Mouse (Mus musculus): ENCODE measurements around the gene Asprv1.

DNA sequence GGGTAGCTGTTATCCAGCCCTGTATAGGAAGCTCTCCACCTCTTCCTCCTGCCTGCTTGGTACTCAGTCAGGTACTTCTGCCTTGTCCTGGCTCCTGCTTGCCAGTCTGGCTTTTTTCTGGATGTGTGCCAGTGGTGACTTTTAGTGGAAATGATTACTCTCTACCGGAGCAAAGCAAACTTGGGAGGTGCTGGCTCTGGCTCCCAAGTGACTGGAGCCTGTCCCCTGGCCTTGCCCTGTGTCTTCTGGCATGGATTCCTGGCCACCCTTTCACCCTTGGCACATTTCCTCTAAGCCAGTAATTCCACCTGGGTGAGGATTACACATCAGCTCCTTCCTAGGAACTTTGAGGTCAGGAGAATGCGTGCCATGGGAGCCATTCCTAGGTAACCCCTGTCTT lies 49.6 kb upstream of the Asprv1 start:
- TF ChIP-seq CTCF (IDR thresholded peaks at IDR 0.05; ENCODE audit: control insufficient read depth, insufficient read depth, low read length): no peak
- TF ChIP-seq POLR2A (IDR thresholded peaks at IDR 0.05; ENCODE audit: borderline replicate concordance, control insufficient read depth, low read depth, low read length): no peak

Measured in bone marrow, adult 2 months (tissue).